Mouse (Mus musculus): ENCODE results near the gene Rorc. TPM values are rescaled to one million over a fixed set of nuclear protein-coding genes. Genes with fewer than 3 reads are reported as not detected.

Rorc gene
- total and polyA plus RNA-seq, 3 experiments: not detected

DNA sequence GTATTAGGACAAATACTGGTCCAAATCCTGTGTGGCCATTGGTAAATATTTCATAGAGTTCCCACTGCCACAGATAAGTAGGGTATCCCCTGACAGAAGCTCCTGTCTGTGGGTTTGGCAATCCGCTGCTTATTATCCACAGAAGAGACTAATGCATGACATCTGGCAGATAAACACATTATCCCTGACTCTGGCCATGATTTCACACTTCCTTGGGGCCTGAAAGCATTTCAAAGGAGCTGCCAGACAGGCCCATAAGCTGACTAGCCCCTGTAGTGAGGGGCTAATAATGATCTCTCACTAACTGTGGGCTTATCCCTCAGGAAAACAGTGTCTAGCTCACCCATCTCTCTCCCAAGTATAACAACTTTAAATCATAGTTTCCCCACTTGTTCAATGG is 30.0 kb upstream of the Rorc start:
- Histone ChIP-seq H3K27ac (ENCODE audit: control insufficient read depth, low read depth, low read length) (no peak overlapping the region), H3K79me2 (ENCODE audit: control insufficient read depth, insufficient read depth, low read length, poor library complexity) (no peaks in the 10 kb centered on the region), H3K27me3 (ENCODE audit: control insufficient read depth in 1 of 2, insufficient read depth in 2 of 2, low read length in 2 of 2) (peaks cover 9% of the 10 kb centered on the region in 2 experiments; a peak in 3 of 4 replicates), H3K36me3 (ENCODE audit: control insufficient read depth in 1 of 2, insufficient read depth in 2 of 2, low read length in 2 of 2) (no peaks in the 10 kb centered on the region), H3K9me3 (replicated peaks; ENCODE audit: insufficient read depth, low read length) (no peaks in the 10 kb centered on the region), H3K9ac (ENCODE audit: control insufficient read depth, low read depth, low read length, poor library complexity, severe bottlenecking) (no peak overlapping the region), H3K4me1 (ENCODE audit: control insufficient read depth in 1 of 2, insufficient read depth in 2 of 2, low read length in 2 of 2) (no peaks in the 10 kb centered on the region), H3K4me3 (ENCODE audit: control insufficient read depth in 1 of 2, insufficient read depth in 1 of 2, low read depth in 2 of 2, low read length in 2 of 2) (no peak overlapping the region)
- DNase-seq (ENCODE audit: low read depth, low spot score): no peak
- no peak for TF ChIP-seq ZC3H11A (IDR thresholded peaks at IDR 0.05; ENCODE audit: low read depth, low read length)
- no peak for TF ChIP-seq JUND (IDR thresholded peaks at IDR 0.05; ENCODE audit: low read depth, low read length)
- TF ChIP-seq MAX (IDR thresholded peaks at IDR 0.05; ENCODE audit: low read length): no peak
- TF ChIP-seq SIN3A (IDR thresholded peaks at IDR 0.05; ENCODE audit: low read length): no peak
- TF ChIP-seq GATA1 (IDR thresholded peaks at IDR 0.05; ENCODE audit: low read depth, low read length): no peak
- no peak for TF ChIP-seq POLR2A (IDR thresholded peaks at IDR 0.05; ENCODE audit: control insufficient read depth in 1 of 2, insufficient read depth in 1 of 2, low read depth in 1 of 2, low read length in 2 of 2, poor library complexity in 1 of 2)
- no peak for TF ChIP-seq CHD2 (IDR thresholded peaks at IDR 0.05; ENCODE audit: low read length)
- no peak for TF ChIP-seq TAL1 (IDR thresholded peaks at IDR 0.05; ENCODE audit: low read length)

DNA sequence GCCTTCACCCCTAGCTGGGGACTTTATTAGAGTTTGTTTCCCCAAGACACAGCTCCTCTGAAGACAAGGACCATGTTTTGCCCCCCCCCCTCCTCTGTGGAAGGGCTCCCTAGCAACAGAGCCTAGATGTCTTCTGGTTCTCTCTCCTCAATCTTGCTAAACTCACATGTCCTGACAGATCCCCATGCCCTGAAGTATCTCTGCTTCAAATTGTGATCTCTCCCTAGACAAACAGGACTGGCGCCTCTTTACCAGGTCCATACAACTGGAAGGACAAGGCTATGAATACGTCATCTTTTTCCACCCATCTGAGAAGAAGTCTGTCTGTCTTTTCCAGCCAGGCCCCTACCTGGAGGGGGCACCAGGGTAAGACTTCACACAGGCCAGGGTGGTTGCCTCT is 28.4 kb upstream of the Rorc start:
- no peak overlapping the region for H3K27ac ChIP-seq (ENCODE audit: control insufficient read depth, low read depth, low read length)
- no peaks in the 10 kb centered on the region for H3K36me3 ChIP-seq (ENCODE audit: control insufficient read depth in 1 of 2, insufficient read depth in 2 of 2, low read length in 2 of 2)
- H3K4me3 ChIP-seq (ENCODE audit: control insufficient read depth in 1 of 2, insufficient read depth in 1 of 2, low read depth in 2 of 2, low read length in 2 of 2): no peak overlapping the region
- no peak overlapping the region for H3K9ac ChIP-seq (ENCODE audit: control insufficient read depth, low read depth, low read length, poor library complexity, severe bottlenecking)
- H3K9me3 ChIP-seq (replicated peaks; ENCODE audit: insufficient read depth, low read length): no peaks in the 10 kb centered on the region
- no peak for TF ChIP-seq BHLHE40 (IDR thresholded peaks at IDR 0.05; ENCODE audit: borderline replicate concordance, low read depth, low read length)
- no peak for TF ChIP-seq RCOR1 (IDR thresholded peaks at IDR 0.05; ENCODE audit: low read depth, low read length)
- TF ChIP-seq MAZ (IDR thresholded peaks at IDR 0.05; ENCODE audit: low read depth, low read length): no peak
- no peak for TF ChIP-seq MEF2A (IDR thresholded peaks at IDR 0.05; ENCODE audit: extremely low read depth, insufficient replicate concordance, low read depth, low read length, poor library complexity, severe bottlenecking)
- TF ChIP-seq SIN3A (IDR thresholded peaks at IDR 0.05; ENCODE audit: low read length): no peak
- no peak for TF ChIP-seq TCF12 (IDR thresholded peaks at IDR 0.05; ENCODE audit: low read depth, low read length)
- no peak for TF ChIP-seq ELF1 (IDR thresholded peaks at IDR 0.05; ENCODE audit: low read depth, low read length)
- TF ChIP-seq ZMIZ1 (IDR thresholded peaks at IDR 0.05; ENCODE audit: low read depth, low read length): no peak
- no peak for TF ChIP-seq E2F4 (IDR thresholded peaks at IDR 0.05; ENCODE audit: borderline replicate concordance, low read depth, low read length)
- TF ChIP-seq MYC (IDR thresholded peaks at IDR 0.05; ENCODE audit: low read depth, low read length): no peak
- no peak for TF ChIP-seq CHD2 (IDR thresholded peaks at IDR 0.05; ENCODE audit: low read length)
- no peak for TF ChIP-seq EP300 (IDR thresholded peaks at IDR 0.05; ENCODE audit: low read depth in 1 of 2, low read length in 2 of 2)
- no peak for TF ChIP-seq ZNF384 (IDR thresholded peaks at IDR 0.05; ENCODE audit: low read depth, low read length)
- no peak for TF ChIP-seq ETS1 (IDR thresholded peaks at IDR 0.05; ENCODE audit: low read depth, low read length)
- no peak for TF ChIP-seq SMC3 (IDR thresholded peaks at IDR 0.05; ENCODE audit: low read depth, low read length)
- TF ChIP-seq HCFC1 (IDR thresholded peaks at IDR 0.05; ENCODE audit: low read depth, low read length): no peak
- no peak for TF ChIP-seq POLR2AphosphoS5 (IDR thresholded peaks at IDR 0.05; ENCODE audit: borderline replicate concordance, low read depth, low read length)
- H3K4me1 ChIP-seq (ENCODE audit: control insufficient read depth in 1 of 2, insufficient read depth in 2 of 2, low read length in 2 of 2): no peaks in the 10 kb centered on the region
- H3K27me3 ChIP-seq (ENCODE audit: control insufficient read depth in 1 of 2, insufficient read depth in 2 of 2, low read length in 2 of 2): peaks cover 4 to 9% of the 10 kb centered on the region in 2 experiments; a peak in 3 of 4 replicates
- no peaks in the 10 kb centered on the region for H3K79me2 ChIP-seq (ENCODE audit: control insufficient read depth, insufficient read depth, low read length, poor library complexity)
- DNase-seq (ENCODE audit: low read depth, low spot score): no peak

All from MEL (cell line).